Mouse (Mus musculus) ES-Bruce4 (cell line): ENCODE measurements around the gene Ttpal.

ENCODE experiments used
- CTCF ChIP-seq: IDR thresholded peaks from one replicate; pipeline ENCODE4 v1.8.1; 2011; ENCODE audit warnings: low read depth, low read length
- EP300 ChIP-seq: IDR thresholded peaks from 2 replicates; pipeline ENCODE4 v1.6.1; 2011; ENCODE audit warnings: low read depth, low read length; ENCODE audit not compliant: insufficient read depth
- POLR2A ChIP-seq: IDR thresholded peaks from one replicate; pipeline ENCODE4 v1.8.1; 2011; ENCODE audit warnings: low read length; ENCODE audit not compliant: insufficient read depth

- TF ChIP-seq CTCF = no peak
- no peak for TF ChIP-seq POLR2A
- TF ChIP-seq EP300 = no peak
These were observed 5.3 kb upstream of the Ttpal start for GRCm38 (mm10) chr2:163596873-163597155.
